Mouse (Mus musculus): ENCODE measurements around the gene Bud23. TPM values are rescaled to one million over a fixed set of nuclear protein-coding genes. Genes with fewer than 3 reads are reported as not detected.
A peak's percentile ranks its signal among the peaks of the same experiment; 100 is the strongest.

Bud23 gene
- polyA plus RNA-seq, 1 experiment, result 47.5 TPM

DNA sequence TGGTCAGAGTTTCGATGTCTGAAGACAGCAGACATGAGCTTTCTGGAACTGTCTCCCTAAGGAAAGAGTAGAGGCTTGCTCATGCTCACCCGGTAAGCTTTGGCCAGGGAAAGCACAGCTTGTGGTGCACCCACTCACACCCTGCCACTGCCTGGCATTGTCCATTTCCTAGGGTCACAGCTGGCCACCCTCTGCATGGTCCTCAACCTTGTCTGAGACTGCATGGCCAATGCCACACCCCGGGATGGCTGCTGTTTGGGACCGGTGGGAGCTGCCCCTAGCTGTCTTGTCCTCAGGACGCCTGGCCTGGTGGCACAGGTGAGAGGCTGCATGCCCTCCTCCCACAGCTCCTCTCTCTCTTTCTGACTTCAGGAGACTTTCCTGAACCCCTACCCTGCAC lies 16.2 kb downstream of the Bud23 start:
- no peak for DNase-seq (ENCODE audit: low read depth in 1 of 2, low spot score in 2 of 2)
- Histone ChIP-seq H3K4me1 (ENCODE audit: control insufficient read depth, insufficient read depth, insufficient read length) (no peaks in the 10 kb centered on the region), H3K27ac (ENCODE audit: insufficient read depth, low read length) (no peak overlapping the region), H3K4me3 (ENCODE audit: extremely low read depth, insufficient read depth, insufficient read length) (no peak overlapping the region), H3K27me3 (ENCODE audit: control insufficient read depth, insufficient read depth, low read length) (no peaks in the 10 kb centered on the region), H3K36me3 (ENCODE audit: control insufficient read depth, insufficient read depth, low read length) (peaks cover 3% of the 10 kb centered on the region; the same call in 1 of the 2 replicates)
- WGBS, result 86% methylated on average over 5 of the region's 5 CpGs
- no peak for TF ChIP-seq POLR2A (IDR thresholded peaks at IDR 0.05; ENCODE audit: low read depth, low read length)
- no peak for TF ChIP-seq CTCF (IDR thresholded peaks at IDR 0.05; ENCODE audit: extremely low read depth, insufficient read depth, insufficient read length, insufficient replicate concordance)

DNA sequence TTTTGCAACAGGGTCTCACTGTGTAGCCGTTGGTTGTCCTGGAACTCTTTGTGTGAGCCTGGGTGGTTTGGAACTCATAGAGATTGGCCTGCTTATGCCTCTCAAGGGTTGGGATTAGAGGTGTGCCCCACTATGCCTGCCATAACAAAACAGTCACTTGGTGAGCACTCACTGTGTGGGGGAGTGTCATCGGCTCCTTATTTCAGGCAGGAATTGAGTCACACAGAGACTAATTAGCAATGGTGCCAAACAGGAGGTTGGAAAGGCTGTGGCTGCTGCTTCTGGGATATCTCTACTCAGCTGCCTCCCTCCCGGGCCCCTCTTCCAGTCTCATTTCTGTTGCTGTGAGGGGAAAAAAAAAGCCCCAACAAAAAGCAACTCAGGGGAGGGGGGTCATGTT lies 20.2 kb downstream of the Bud23 start:
- WGBS, result 94% methylated on average over 3 of the region's 3 CpGs
- no peaks in the 10 kb centered on the region for H3K4me1 ChIP-seq (ENCODE audit: control insufficient read depth, insufficient read depth, insufficient read length)
- H3K27ac ChIP-seq (ENCODE audit: insufficient read depth, low read length), result no peak overlapping the region
- DNase-seq (ENCODE audit: low read depth in 1 of 2, low spot score in 2 of 2), result no peak
- H3K27me3 ChIP-seq (ENCODE audit: control insufficient read depth, insufficient read depth, low read length), result no peaks in the 10 kb centered on the region
- TF ChIP-seq POLR2A (IDR thresholded peaks at IDR 0.05; ENCODE audit: low read depth, low read length), result no peak
- no peak for TF ChIP-seq CTCF (IDR thresholded peaks at IDR 0.05; ENCODE audit: extremely low read depth, insufficient read depth, insufficient read length, insufficient replicate concordance)
- no peak overlapping the region for H3K4me3 ChIP-seq (ENCODE audit: extremely low read depth, insufficient read depth, insufficient read length)
- no peaks in the 10 kb centered on the region for H3K36me3 ChIP-seq (ENCODE audit: control insufficient read depth, insufficient read depth, low read length)

DNA sequence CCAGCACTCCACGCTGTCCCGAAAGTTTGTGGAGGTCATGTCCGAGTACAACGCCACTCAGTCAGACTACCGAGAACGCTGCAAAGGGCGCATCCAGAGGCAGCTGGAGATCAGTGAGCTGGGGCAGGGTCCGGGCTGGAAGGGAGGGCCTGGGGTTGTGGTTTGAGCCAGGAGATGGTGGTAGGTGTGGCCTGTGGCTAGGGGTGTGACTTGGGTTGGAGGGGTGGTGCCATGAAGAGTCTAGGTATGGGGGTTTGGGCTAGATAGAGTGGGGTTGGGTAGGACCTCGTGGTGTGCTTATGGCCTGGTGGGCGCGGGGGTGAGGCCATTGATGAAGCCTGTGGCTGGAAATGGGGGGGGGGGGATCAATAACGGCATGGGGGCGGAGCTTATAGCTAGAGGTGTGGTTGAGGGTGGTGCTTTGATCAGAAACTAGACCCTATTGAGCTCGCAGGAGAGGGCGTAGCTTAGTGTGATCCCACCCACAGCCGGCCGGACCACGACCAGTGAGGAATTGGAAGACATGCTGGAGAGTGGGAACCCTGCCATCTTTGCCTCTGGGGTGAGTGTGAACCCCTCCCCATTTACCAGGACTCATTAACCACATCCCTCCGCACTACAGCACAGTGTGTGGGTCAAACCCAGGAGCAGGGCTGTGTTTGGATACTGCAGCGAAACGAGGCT lies 22.5 kb downstream of the Bud23 start:
- TF ChIP-seq CTCF (IDR thresholded peaks at IDR 0.05; ENCODE audit: extremely low read depth, insufficient read depth, insufficient read length, insufficient replicate concordance) (no peak), POLR2A (IDR thresholded peaks at IDR 0.05; ENCODE audit: low read depth, low read length) (no peak)
- Histone ChIP-seq H3K4me1 (ENCODE audit: control insufficient read depth, insufficient read depth, insufficient read length) (no peaks in the 10 kb centered on the region), H3K36me3 (ENCODE audit: control insufficient read depth, insufficient read depth, low read length) (no peaks in the 10 kb centered on the region), H3K27me3 (ENCODE audit: control insufficient read depth, insufficient read depth, low read length) (no peaks in the 10 kb centered on the region), H3K4me3 (ENCODE audit: extremely low read depth, insufficient read depth, insufficient read length) (no peak overlapping the region), H3K27ac (ENCODE audit: insufficient read depth, low read length) (no peak overlapping the region)
- 84% methylated on average over 21 of the region's 21 CpGs for WGBS
- DNase-seq (ENCODE audit: low read depth in 1 of 2, low spot score in 2 of 2), result no peak

DNA sequence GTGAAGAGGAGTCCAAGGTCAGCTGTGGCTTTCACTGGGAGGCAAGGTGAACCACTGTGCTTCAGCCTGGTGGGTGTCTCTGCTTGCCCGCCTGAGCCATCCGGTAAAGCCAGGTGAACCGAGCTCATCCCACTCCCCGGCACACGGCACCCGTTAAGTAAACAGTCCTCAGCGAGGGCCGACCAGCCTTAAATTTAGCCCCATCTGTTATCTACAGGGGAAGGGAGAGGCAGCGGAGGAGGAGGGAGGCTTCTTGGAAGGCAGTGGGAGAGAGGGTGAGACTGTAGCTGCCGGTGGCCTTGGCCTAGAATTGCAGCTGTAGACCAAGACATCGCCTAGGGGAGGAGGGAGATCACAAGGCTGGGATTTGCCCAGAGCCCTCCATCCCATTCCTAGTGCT lies 24.0 kb downstream of the Bud23 start:
- H3K27me3 ChIP-seq (ENCODE audit: control insufficient read depth, insufficient read depth, low read length), result no peaks in the 10 kb centered on the region
- no peaks in the 10 kb centered on the region for H3K4me1 ChIP-seq (ENCODE audit: control insufficient read depth, insufficient read depth, insufficient read length)
- no peak overlapping the region for H3K4me3 ChIP-seq (ENCODE audit: extremely low read depth, insufficient read depth, insufficient read length)
- TF ChIP-seq CTCF (IDR thresholded peaks at IDR 0.05; ENCODE audit: extremely low read depth, insufficient read depth, insufficient read length, insufficient replicate concordance) (no peak), POLR2A (IDR thresholded peaks at IDR 0.05; ENCODE audit: low read depth, low read length) (no peak)
- peak overlapping the region; percentile 23; the same call in 1 of the 2 replicates for H3K27ac ChIP-seq (ENCODE audit: insufficient read depth, low read length)
- no peaks in the 10 kb centered on the region for H3K36me3 ChIP-seq (ENCODE audit: control insufficient read depth, insufficient read depth, low read length)
- DNase-seq (ENCODE audit: low read depth in 1 of 2, low spot score in 2 of 2), result no peak
- WGBS, result 88% methylated on average over 11 of the region's 11 CpGs

DNA sequence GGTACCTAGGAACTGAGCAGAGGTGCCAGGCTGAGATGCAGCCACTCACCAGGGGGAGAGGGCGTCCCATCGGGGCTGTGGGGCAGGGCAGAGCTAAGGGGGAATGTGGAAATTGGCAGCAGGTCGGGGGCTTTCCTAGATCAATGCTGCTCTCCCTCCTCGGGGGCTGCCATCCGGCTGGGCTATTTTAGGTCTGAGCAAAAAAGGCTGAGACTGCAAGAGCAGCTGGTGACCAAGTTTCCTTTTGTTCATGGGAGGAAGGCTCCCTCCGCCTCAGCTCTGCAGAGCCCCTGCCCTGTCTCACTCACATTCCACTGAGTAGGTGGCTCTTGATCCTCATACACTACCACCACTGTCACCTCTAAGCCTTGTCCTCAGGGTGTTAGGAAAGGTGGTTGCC lies 24.7 kb downstream of the Bud23 start:
- Histone ChIP-seq H3K36me3 (ENCODE audit: control insufficient read depth, insufficient read depth, low read length) (no peaks in the 10 kb centered on the region), H3K27ac (ENCODE audit: insufficient read depth, low read length) (peak overlapping the region; percentile 23; the same call in 1 of the 2 replicates), H3K4me3 (ENCODE audit: extremely low read depth, insufficient read depth, insufficient read length) (no peak overlapping the region), H3K27me3 (ENCODE audit: control insufficient read depth, insufficient read depth, low read length) (no peaks in the 10 kb centered on the region), H3K4me1 (ENCODE audit: control insufficient read depth, insufficient read depth, insufficient read length) (no peaks in the 10 kb centered on the region)
- TF ChIP-seq CTCF (IDR thresholded peaks at IDR 0.05; ENCODE audit: extremely low read depth, insufficient read depth, insufficient read length, insufficient replicate concordance) (no peak), POLR2A (IDR thresholded peaks at IDR 0.05; ENCODE audit: low read depth, low read length) (no peak)
- 20% methylated on average over 6 of the region's 6 CpGs for WGBS
- no peak for DNase-seq (ENCODE audit: low read depth in 1 of 2, low spot score in 2 of 2)

DNA sequence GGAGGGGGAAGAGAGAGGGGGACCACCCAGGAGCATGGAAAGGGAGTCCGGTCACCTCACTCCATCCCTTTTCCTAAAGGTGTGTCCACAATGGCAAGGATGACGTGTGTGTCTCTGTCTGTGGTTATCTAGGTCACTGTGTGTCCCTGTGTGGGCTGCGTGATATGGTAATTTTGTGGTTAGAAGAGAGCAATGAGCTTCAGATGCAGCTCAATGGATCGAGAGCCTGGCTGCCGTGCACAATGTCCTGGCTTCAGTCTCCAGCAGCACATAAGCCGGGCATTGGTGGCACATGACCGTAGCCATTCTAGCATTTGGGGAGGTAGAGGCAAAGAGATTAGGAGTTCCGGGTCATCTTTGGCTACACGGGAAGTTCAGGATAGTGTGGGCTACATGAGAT lies 25.2 kb downstream of the Bud23 start:
- no peak for DNase-seq (ENCODE audit: low read depth in 1 of 2, low spot score in 2 of 2)
- H3K27me3 ChIP-seq (ENCODE audit: control insufficient read depth, insufficient read depth, low read length), result no peaks in the 10 kb centered on the region
- H3K4me3 ChIP-seq (ENCODE audit: extremely low read depth, insufficient read depth, insufficient read length), result no peak overlapping the region
- TF ChIP-seq CTCF (IDR thresholded peaks at IDR 0.05; ENCODE audit: extremely low read depth, insufficient read depth, insufficient read length, insufficient replicate concordance), result no peak
- no peak for TF ChIP-seq POLR2A (IDR thresholded peaks at IDR 0.05; ENCODE audit: low read depth, low read length)
- no peak overlapping the region for H3K27ac ChIP-seq (ENCODE audit: insufficient read depth, low read length)
- 55% methylated on average over 9 of the region's 9 CpGs for WGBS
- H3K4me1 ChIP-seq (ENCODE audit: control insufficient read depth, insufficient read depth, insufficient read length), result no peaks in the 10 kb centered on the region
- H3K36me3 ChIP-seq (ENCODE audit: control insufficient read depth, insufficient read depth, low read length), result no peaks in the 10 kb centered on the region

DNA sequence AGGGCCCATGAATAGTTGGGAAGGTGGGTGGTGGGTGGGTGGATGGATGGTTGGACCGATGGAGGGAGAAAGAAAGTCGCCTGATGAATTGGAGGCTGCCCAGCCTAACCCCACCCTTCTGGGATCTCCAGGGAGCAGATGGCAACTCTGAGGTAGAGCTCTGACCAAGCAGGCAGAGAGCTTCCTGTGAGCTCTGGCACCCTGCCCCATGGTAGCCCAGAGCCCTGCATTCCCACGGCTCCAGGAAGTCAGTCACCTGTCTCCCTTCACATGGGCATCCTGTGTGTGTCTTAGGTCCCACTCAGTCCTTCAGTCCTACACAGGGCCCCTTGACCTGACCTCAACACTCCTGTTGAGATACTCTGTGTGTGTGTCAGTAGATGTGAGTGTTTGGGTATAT lies 26.8 kb downstream of the Bud23 start:
- H3K27ac ChIP-seq (ENCODE audit: insufficient read depth, low read length), result no peak overlapping the region
- no peaks in the 10 kb centered on the region for H3K36me3 ChIP-seq (ENCODE audit: control insufficient read depth, insufficient read depth, low read length)
- no peak overlapping the region for H3K4me3 ChIP-seq (ENCODE audit: extremely low read depth, insufficient read depth, insufficient read length)
- DNase-seq (ENCODE audit: low read depth in 1 of 2, low spot score in 2 of 2), result no peak
- WGBS, result 47% methylated on average over 3 of the region's 3 CpGs
- no peaks in the 10 kb centered on the region for H3K27me3 ChIP-seq (ENCODE audit: control insufficient read depth, insufficient read depth, low read length)
- no peak for TF ChIP-seq POLR2A (IDR thresholded peaks at IDR 0.05; ENCODE audit: low read depth, low read length)
- TF ChIP-seq CTCF (IDR thresholded peaks at IDR 0.05; ENCODE audit: extremely low read depth, insufficient read depth, insufficient read length, insufficient replicate concordance), result no peak
- H3K4me1 ChIP-seq (ENCODE audit: control insufficient read depth, insufficient read depth, insufficient read length), result no peaks in the 10 kb centered on the region
